Mouse (Mus musculus) testis, adult 2 months (tissue): ENCODE measurements around the gene Dbp. TPM values are rescaled to one million over a fixed set of nuclear protein-coding genes. Genes with fewer than 3 reads are reported as not detected.

ENCODE experiments used
- H3K27ac ChIP-seq: fragments of 200-500 bp; 2 replicates; pipeline ENCODE4 v1.5.1; 2012; ENCODE audit warnings: low read depth, low read length; ENCODE audit not compliant: control insufficient read depth, insufficient read depth
- H3K27me3 ChIP-seq: fragments of 200-500 bp; 2 replicates; pipeline ENCODE4 v1.6.1; 2012; ENCODE audit warnings: mild to moderate bottlenecking, low read length, moderate library complexity; ENCODE audit not compliant: control insufficient read depth, insufficient read depth
- H3K36me3 ChIP-seq: fragments of 200-500 bp; 2 replicates; pipeline ENCODE4 v1.6.1; 2012; ENCODE audit warnings: mild to moderate bottlenecking, low read length; ENCODE audit not compliant: control insufficient read depth, insufficient read depth
- H3K4me1 ChIP-seq: fragments of 200-500 bp; 2 replicates; pipeline ENCODE4 v1.6.1; 2012; ENCODE audit warnings: low read length; ENCODE audit not compliant: control insufficient read depth, insufficient read depth
- H3K4me3 ChIP-seq: fragments of 200-500 bp; 2 replicates; pipeline ENCODE4 v1.5.1; 2012; ENCODE audit warnings: low read depth, mild to moderate bottlenecking, low read length, moderate library complexity, mixed read lengths; ENCODE audit not compliant: control insufficient read depth
- CTCF ChIP-seq: fragments of 200-500 bp; IDR thresholded peaks from 2 replicates; pipeline ENCODE4 v1.5.1; 2012; ENCODE audit warnings: low read depth, mild to moderate bottlenecking, inconsistent platforms, low read length, moderate library complexity; ENCODE audit not compliant: control insufficient read depth, insufficient read depth, insufficient replicate concordance
- POLR2A ChIP-seq: fragments of 200-500 bp; IDR thresholded peaks from 2 replicates; pipeline ENCODE4 v1.6.1; 2012; ENCODE audit warnings: low read depth, mild to moderate bottlenecking, inconsistent platforms, low read length, moderate library complexity; ENCODE audit not compliant: control insufficient read depth
- polyA plus RNA-seq: library from polyadenylated mRNA; depleted of rRNA; stranded (reverse); fragments of >200 nt; gene quantifications from 2 replicates; pipeline ENCODE4 v1.2.3, GENCODE M21; 2012

Dbp gene
- polyA plus RNA-seq, 1 experiment = 12.9 TPM

GRCm38 (mm10) chr7:45733477-45733876 lies 28.6 kb downstream of the Dbp start:
- Histone ChIP-seq H3K4me1 (peaks cover 2% of the 10 kb centered on the region; the same call in 1 of the 2 replicates), H3K27ac (no peak overlapping the region), H3K27me3 (no peaks in the 10 kb centered on the region), H3K36me3 (no peaks in the 10 kb centered on the region), H3K4me3 (no peak overlapping the region)
- TF ChIP-seq CTCF (no peak), POLR2A (no peak)

- H3K36me3 ChIP-seq = no peaks in the 10 kb centered on the region
- no peaks in the 10 kb centered on the region for H3K27me3 ChIP-seq
- no peaks in the 10 kb centered on the region; the same call in 1 of the 2 replicates for H3K4me1 ChIP-seq
- TF ChIP-seq CTCF (peak; percentile 64; the same call in 1 of the 2 replicates), POLR2A (no peak)
- H3K4me3 ChIP-seq = no peak overlapping the region
- no peak overlapping the region for H3K27ac ChIP-seq
Observed at GRCm38 (mm10) chr7:45739162-45739763, 34.4 kb downstream of the Dbp start.

- TF ChIP-seq CTCF (no peak), POLR2A (no peak)
- Histone ChIP-seq H3K4me3 (no peak overlapping the region), H3K27me3 (no peaks in the 10 kb centered on the region), H3K27ac (no peak overlapping the region), H3K4me1 (no peaks in the 10 kb centered on the region; the same call in 1 of the 2 replicates), H3K36me3 (no peaks in the 10 kb centered on the region)
Observed at GRCm38 (mm10) chr7:45739820-45740219, 34.9 kb downstream of the Dbp start.

GRCm38 (mm10) chr7:45741308-45741707 lies 36.4 kb downstream of the Dbp start:
- peak overlapping the region; percentile 33; the same call in 1 of the 2 replicates for H3K27ac ChIP-seq
- no peaks in the 10 kb centered on the region for H3K27me3 ChIP-seq
- no peaks in the 10 kb centered on the region for H3K4me1 ChIP-seq
- TF ChIP-seq POLR2A (no peak), CTCF (no peak)
- no peaks in the 10 kb centered on the region for H3K36me3 ChIP-seq
- no peak overlapping the region for H3K4me3 ChIP-seq

DNA sequence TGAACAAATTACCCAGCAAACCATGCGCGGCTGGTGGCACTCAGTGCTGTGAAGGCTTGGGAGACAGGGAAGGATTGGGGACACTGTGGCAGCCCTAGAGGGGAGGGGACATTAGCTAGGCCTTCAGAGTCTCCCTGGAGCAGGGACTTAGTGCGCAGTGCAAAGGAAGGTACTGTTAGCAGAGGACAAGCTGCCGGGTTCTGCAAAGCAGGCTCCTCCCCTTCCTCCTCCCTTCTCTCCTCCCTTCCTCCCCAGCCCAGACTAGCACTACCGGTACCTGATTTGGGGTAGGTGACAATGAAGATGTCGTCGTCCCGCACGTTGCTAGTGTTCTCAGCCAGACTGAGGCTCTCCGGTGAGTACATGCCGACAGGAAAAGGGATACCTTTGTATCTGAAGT lies 36.9 kb downstream of the Dbp start:
- H3K27ac ChIP-seq = no peak overlapping the region
- 0 out of 2 replicates have a peak, but pooled peaks have one; percentile 36 for TF ChIP-seq POLR2A
- no peak for TF ChIP-seq CTCF
- no peaks in the 10 kb centered on the region for H3K27me3 ChIP-seq
- H3K4me1 ChIP-seq = no peaks in the 10 kb centered on the region
- H3K4me3 ChIP-seq = no peak overlapping the region
- no peaks in the 10 kb centered on the region for H3K36me3 ChIP-seq

- Histone ChIP-seq H3K36me3 (no peaks in the 10 kb centered on the region), H3K27me3 (no peaks in the 10 kb centered on the region), H3K27ac (no peak overlapping the region), H3K4me1 (no peaks in the 10 kb centered on the region), H3K4me3 (no peak overlapping the region)
- TF ChIP-seq CTCF (no peak), POLR2A (no peak)
Observed at GRCm38 (mm10) chr7:45742338-45742737, 37.5 kb downstream of the Dbp start.

DNA sequence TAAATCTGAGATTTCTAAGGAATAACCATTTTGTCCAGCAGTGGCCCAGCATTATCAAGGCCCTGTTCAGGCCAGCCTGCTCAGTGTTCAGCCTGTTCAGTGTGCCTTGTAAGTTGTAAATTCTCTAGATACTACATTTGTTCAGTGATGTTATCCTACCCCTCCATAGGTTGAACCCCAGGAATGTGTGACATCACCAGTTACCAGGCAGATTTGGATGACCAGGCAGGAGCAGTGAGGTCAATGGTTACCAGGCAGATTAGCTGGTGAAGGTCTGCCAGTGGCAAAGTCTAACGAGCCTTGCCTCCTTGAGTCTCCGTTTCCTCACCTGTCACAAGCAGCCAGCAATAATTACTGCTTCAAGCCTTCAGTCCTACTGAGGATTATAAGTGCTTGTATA lies 39.5 kb downstream of the Dbp start:
- no peak overlapping the region for H3K27ac ChIP-seq
- no peaks in the 10 kb centered on the region for H3K4me1 ChIP-seq
- no peaks in the 10 kb centered on the region for H3K36me3 ChIP-seq
- no peaks in the 10 kb centered on the region for H3K27me3 ChIP-seq
- TF ChIP-seq POLR2A (no peak), CTCF (no peak)
- no peak overlapping the region for H3K4me3 ChIP-seq

DNA sequence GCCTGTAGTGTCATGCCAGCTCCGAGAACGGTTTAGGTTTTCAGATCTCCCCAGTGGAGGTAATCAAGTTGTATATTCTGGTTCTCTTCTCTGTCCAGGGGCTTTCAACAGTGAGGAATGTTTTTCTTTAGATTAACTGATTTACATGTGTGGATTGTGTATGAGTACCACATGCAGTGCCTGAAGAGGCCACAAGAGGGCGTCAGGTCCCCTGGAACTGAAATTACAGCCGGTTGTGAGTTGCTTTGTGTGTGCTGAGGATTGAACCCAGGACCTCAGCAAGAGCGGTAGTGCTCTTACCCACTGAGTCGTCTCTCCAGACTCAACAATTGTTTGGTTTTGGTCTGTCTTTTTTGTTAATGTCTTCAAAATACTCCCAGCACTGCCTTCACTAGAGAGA lies 41.6 kb downstream of the Dbp start:
- Histone ChIP-seq H3K4me1 (no peaks in the 10 kb centered on the region), H3K4me3 (no peak overlapping the region), H3K27ac (no peak overlapping the region), H3K27me3 (no peaks in the 10 kb centered on the region), H3K36me3 (no peaks in the 10 kb centered on the region)
- TF ChIP-seq POLR2A (no peak), CTCF (peak; percentile 80; the same call in 1 of the 2 replicates)
